Mouse (Mus musculus) forebrain, embryonic 16.5 days (tissue): ENCODE measurements around the gene Ppp1r12b. TPM values are rescaled to one million over a fixed set of nuclear protein-coding genes. Genes with fewer than 3 reads are reported as not detected.

ENCODE experiments used
- ATAC-seq: fragments of 200-750 bp; cut with Nextera tagmentation; 2 replicates; pipeline ENCODE4 v1.8.0; 2017; ENCODE audit warnings: mild to moderate bottlenecking, moderate library complexity
- H3K27ac ChIP-seq: fragments of 300-500 bp; sonication (generic); 2 replicates; pipeline ENCODE4 v1.5.1; 2014; ENCODE audit warnings: low read length, control low read depth
- H3K27me3 ChIP-seq: fragments of 300-500 bp; sonication (generic); replicated peaks from 2 replicates; pipeline ENCODE4 v1.6.1; 2014; ENCODE audit warnings: low read length; ENCODE audit not compliant: control insufficient read depth, insufficient read depth
- H3K36me3 ChIP-seq: fragments of 300-500 bp; sonication (generic); 2 replicates; pipeline ENCODE4 v1.6.1; 2014; ENCODE audit not compliant: control insufficient read depth, insufficient read depth
- H3K4me1 ChIP-seq: fragments of 300-500 bp; sonication (generic); replicated peaks from 2 replicates; pipeline ENCODE4 v1.6.1; 2014; ENCODE audit warnings: low read length; ENCODE audit not compliant: control insufficient read depth, insufficient read depth
- H3K4me2 ChIP-seq: fragments of 300-500 bp; sonication (generic); 2 replicates; pipeline ENCODE4 v1.6.1; 2014; ENCODE audit warnings: mild to moderate bottlenecking, low read length, control low read depth
- H3K4me3 ChIP-seq: fragments of 300-500 bp; sonication (generic); replicated peaks from 2 replicates; pipeline ENCODE4 v1.5.1; 2014; ENCODE audit warnings: mild to moderate bottlenecking, low read length, control low read depth
- H3K9ac ChIP-seq: fragments of 300-500 bp; sonication (generic); replicated peaks from 2 replicates; pipeline ENCODE4 v1.6.1; 2014; ENCODE audit warnings: low read depth, low read length, control low read depth
- H3K9me3 ChIP-seq: fragments of 300-500 bp; sonication (generic); 2 replicates; pipeline ENCODE4 v1.6.1; 2016; ENCODE audit warnings: low read length; ENCODE audit not compliant: control insufficient read depth
- WGBS: fragments of 180-500 bp; shearing (Covaris S2); extraction: QIAGEN DNeasy Blood & Tissue Kit; methylation state at CpG from one replicate; pipeline ENCODE4 v1.1.7; 2014; 5-methylcytosine and 5-hydroxymethylcytosine counted together
- polyA plus RNA-seq: library from polyadenylated mRNA; unstranded; fragments of >200 nt; fragmentation: Nextera tagmentation; extraction: Ambion mirVana; gene quantifications from 2 replicates; pipeline ENCODE4 v1.2.1, GENCODE M21; 2015

Ppp1r12b gene
- polyA plus RNA-seq, 1 experiment from 2014 or later = 17.5 TPM

GRCm38 (mm10) chr1:134913535-134913934 lies 42.2 kb downstream of the Ppp1r12b start:
- Histone ChIP-seq H3K9ac (no peak overlapping the region), H3K4me1 (no peaks in the 10 kb centered on the region; the same call in 1 of the 2 replicates), H3K27me3 (no peaks in the 10 kb centered on the region), H3K27ac (no peak overlapping the region), H3K36me3 (no peaks in the 10 kb centered on the region), H3K9me3 (no peaks in the 10 kb centered on the region), H3K4me2 (no peak overlapping the region), H3K4me3 (no peak overlapping the region)
- ATAC-seq = no peak
- 62% methylated on average over 4 of the region's 4 CpGs for WGBS

DNA sequence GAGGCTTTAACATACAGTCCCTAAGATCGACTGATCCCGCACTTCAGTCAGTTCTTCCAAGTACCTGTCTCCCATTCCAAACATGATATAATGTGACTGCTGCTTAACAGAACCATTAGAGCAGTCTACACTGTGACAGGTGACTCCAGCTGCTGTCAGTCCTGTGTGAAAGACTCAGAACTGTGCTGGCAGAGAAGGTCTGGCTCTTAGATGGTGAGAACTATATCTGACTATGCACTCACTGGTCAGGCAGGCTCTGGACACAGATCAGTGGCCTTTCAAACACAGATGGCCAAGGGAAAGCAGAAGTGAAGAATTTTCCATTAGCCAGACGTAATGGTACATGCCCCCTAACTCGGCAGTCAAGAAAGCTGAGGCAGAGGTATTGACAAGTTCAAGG lies 43.9 kb downstream of the Ppp1r12b start:
- Histone ChIP-seq H3K36me3 (no peaks in the 10 kb centered on the region), H3K4me2 (no peak overlapping the region), H3K4me3 (no peak overlapping the region), H3K27me3 (no peaks in the 10 kb centered on the region), H3K27ac (no peak overlapping the region), H3K4me1 (no peaks in the 10 kb centered on the region; the same call in 1 of the 2 replicates), H3K9ac (no peak overlapping the region), H3K9me3 (no peaks in the 10 kb centered on the region)
- ATAC-seq = no peak
- WGBS = 96% methylated on average over 4 of the region's 4 CpGs

DNA sequence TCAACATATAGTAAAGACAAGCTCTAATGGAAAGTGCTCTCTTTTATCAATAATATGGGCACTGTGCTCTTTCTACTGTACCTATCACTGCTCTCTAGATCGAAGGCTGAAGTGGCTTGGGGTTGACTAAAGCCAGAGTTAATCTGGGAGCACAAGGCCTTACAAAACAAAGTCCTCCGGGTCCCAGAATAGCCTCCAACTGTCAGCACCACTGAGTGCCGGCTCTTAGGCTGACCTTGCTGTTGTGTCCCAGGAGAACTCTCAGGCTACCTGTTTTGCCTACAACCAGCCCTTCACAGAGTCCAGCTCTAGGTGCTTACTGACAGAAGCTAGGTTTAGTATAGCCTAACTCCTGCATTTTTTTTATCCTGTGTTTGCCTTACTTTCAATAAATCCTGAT lies 45.7 kb downstream of the Ppp1r12b start:
- H3K9me3 ChIP-seq = no peaks in the 10 kb centered on the region
- no peak for ATAC-seq
- 29% methylated on average over 3 of the region's 3 CpGs for WGBS
- H3K36me3 ChIP-seq = no peaks in the 10 kb centered on the region
- no peaks in the 10 kb centered on the region; the same call in 1 of the 2 replicates for H3K4me1 ChIP-seq
- H3K27me3 ChIP-seq = no peaks in the 10 kb centered on the region
- no peak overlapping the region for H3K9ac ChIP-seq
- no peak overlapping the region for H3K27ac ChIP-seq
- H3K4me2 ChIP-seq = no peak overlapping the region
- H3K4me3 ChIP-seq = no peak overlapping the region

DNA sequence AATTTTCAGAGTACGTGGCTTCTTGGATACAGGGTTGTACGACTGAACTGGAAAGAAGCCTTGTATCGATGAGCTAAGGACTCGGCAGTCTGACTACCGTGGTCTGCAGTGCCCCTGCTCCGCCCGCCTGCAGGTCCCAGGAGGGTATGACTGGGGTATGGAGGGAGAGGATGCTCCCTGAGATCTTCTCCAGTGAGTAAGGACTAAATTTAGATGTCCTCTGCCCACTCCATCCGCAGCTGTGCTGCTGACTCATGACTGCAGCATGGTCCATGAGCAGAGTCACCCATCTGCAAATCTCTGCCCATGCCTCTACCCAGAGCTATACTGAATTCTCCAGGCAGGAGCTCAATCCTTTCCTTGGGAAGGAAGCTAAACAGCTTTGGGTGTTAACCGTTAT lies 46.3 kb downstream of the Ppp1r12b start:
- H3K4me3 ChIP-seq = no peak overlapping the region
- no peaks in the 10 kb centered on the region for H3K27me3 ChIP-seq
- H3K36me3 ChIP-seq = no peaks in the 10 kb centered on the region
- H3K9me3 ChIP-seq = no peaks in the 10 kb centered on the region
- WGBS = 76% methylated on average over 9 of the region's 9 CpGs
- no peak overlapping the region for H3K27ac ChIP-seq
- no peaks in the 10 kb centered on the region; the same call in 1 of the 2 replicates for H3K4me1 ChIP-seq
- no peak overlapping the region for H3K4me2 ChIP-seq
- ATAC-seq = no peak
- no peak overlapping the region for H3K9ac ChIP-seq

DNA sequence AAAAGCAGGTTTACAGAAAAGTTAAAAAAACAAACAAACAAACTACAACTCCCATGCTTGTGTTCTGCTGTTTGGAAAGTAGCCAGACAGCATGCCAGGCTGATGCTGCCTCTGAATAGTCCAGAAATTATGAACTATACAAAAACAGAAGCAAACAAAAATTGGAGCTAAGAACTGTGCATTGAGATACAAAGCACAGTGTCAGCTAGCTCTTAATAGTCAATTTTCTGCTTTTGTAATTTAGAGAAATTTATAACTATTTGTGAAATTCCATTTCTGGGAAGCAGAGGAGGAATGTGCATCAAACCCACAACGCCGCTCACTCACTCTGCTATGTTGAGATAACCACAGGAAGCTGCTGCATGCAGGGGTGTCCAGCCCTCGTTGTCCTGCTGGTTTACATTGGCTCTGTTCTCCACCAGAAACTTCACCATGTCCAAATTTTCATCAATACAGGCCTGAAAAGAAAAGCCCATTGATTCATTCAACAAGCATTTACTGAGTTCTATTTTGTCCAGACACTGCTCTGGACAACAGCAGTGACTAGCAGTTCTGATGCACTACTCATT lies 53.6 kb downstream of the Ppp1r12b start:
- H3K9me3 ChIP-seq = no peaks in the 10 kb centered on the region
- no peak overlapping the region for H3K4me2 ChIP-seq
- H3K36me3 ChIP-seq = no peaks in the 10 kb centered on the region
- no peak for ATAC-seq
- no peak overlapping the region for H3K9ac ChIP-seq
- WGBS = 70% methylated on average over 3 of the region's 3 CpGs
- H3K4me3 ChIP-seq = no peak overlapping the region
- H3K27ac ChIP-seq = no peak overlapping the region
- no peaks in the 10 kb centered on the region for H3K4me1 ChIP-seq
- H3K27me3 ChIP-seq = no peaks in the 10 kb centered on the region

- Histone ChIP-seq H3K4me1 (no peaks in the 10 kb centered on the region), H3K4me3 (no peak overlapping the region), H3K27ac (no peak overlapping the region), H3K9me3 (no peaks in the 10 kb centered on the region), H3K27me3 (no peaks in the 10 kb centered on the region), H3K4me2 (no peak overlapping the region), H3K9ac (no peak overlapping the region), H3K36me3 (peaks cover 5% of the 10 kb centered on the region)
- no peak for ATAC-seq
- WGBS = 98% methylated on average over 6 of the region's 6 CpGs
Observed at GRCm38 (mm10) chr1:134896008-134896407, 59.7 kb downstream of the Ppp1r12b start.

GRCm38 (mm10) chr1:134894803-134895202 lies 60.9 kb downstream of the Ppp1r12b start:
- Histone ChIP-seq H3K36me3 (peaks cover 8% of the 10 kb centered on the region), H3K4me1 (no peaks in the 10 kb centered on the region), H3K4me3 (no peak overlapping the region), H3K27me3 (no peaks in the 10 kb centered on the region), H3K9ac (no peak overlapping the region), H3K9me3 (no peaks in the 10 kb centered on the region), H3K27ac (no peak overlapping the region), H3K4me2 (no peak overlapping the region)
- 94% methylated on average over 3 of the region's 3 CpGs for WGBS
- ATAC-seq = no peak

GRCm38 (mm10) chr1:134891916-134892315 lies 63.8 kb downstream of the Ppp1r12b start:
- ATAC-seq = no peak

DNA sequence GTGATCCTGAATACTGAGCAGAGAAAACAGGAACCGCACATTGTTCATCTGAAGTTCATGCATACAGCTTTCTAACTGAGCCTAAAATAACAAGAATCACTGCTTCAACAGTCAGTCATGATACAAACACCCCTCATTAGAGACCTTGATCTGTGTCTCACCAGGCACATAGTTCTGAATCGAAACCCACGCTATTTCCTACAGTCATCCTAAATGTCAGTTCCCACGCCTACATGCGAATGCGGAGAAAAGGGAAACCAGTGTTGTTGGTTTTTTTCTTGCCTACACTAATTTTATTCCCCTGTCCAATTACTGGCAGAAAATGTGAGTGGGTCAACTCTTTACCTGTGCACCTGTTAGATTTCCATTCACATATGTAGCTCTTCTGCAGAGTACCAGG lies 66.1 kb downstream of the Ppp1r12b start:
- Histone ChIP-seq H3K27ac (no peak overlapping the region), H3K27me3 (no peaks in the 10 kb centered on the region), H3K9me3 (no peaks in the 10 kb centered on the region), H3K4me3 (no peak overlapping the region), H3K9ac (no peak overlapping the region), H3K36me3 (peaks cover 12% of the 10 kb centered on the region), H3K4me2 (no peak overlapping the region), H3K4me1 (no peaks in the 10 kb centered on the region)
- WGBS = 90% methylated on average over 6 of the region's 6 CpGs
- ATAC-seq = no peak

More at GRCm38 (mm10) chr1:134891916-134892315, 63.8 kb downstream of the Ppp1r12b start:
- Histone ChIP-seq H3K9ac (no peak overlapping the region), H3K27ac (no peak overlapping the region), H3K9me3 (no peaks in the 10 kb centered on the region), H3K36me3 (peaks cover 8% of the 10 kb centered on the region), H3K4me1 (no peaks in the 10 kb centered on the region), H3K4me2 (no peak overlapping the region), H3K27me3 (no peaks in the 10 kb centered on the region), H3K4me3 (no peak overlapping the region)
- 92% methylated on average over 5 of the region's 5 CpGs for WGBS

DNA sequence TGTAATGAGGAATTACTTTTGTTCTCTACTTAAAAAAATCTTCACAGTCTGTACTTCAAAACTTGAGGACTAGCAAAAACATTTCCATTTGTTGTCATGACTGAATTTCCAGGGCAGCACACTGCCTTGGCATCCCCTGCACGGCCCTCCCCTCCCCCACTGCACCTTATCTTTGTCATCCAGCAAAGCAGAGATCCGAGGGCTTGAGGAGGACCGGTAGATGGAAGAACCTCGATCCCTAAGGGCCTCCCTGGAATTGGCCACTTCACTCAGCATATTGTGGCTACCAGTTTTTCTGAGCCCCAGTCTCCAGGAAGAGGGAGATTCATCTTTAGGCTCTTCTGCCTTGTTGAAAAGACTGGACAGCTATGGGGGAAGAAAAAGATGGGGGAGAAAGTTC lies 79.9 kb downstream of the Ppp1r12b start:
- Histone ChIP-seq H3K9me3 (no peaks in the 10 kb centered on the region), H3K9ac (no peak overlapping the region), H3K4me3 (no peak overlapping the region), H3K27ac (no peak overlapping the region), H3K4me1 (no peaks in the 10 kb centered on the region), H3K27me3 (no peaks in the 10 kb centered on the region), H3K36me3 (peaks cover 5% of the 10 kb centered on the region; the same call in 1 of the 2 replicates), H3K4me2 (no peak overlapping the region)
- 55% methylated on average over 4 of the region's 4 CpGs for WGBS
- ATAC-seq = no peak
